Mouse (Mus musculus) stomach, embryonic 16.5 days (tissue): ENCODE data around the gene Cyp3a59. TPM values are rescaled to one million over a fixed set of nuclear protein-coding genes. Genes with fewer than 3 reads are reported as not detected.
"Not testable (repeated sequence)": the region's sequence is repeated elsewhere in the genome, so short reads cannot be mapped to it uniquely, and the experiment has no call there.

Experiments used
- ATAC-seq: fragments of 200-750 bp; cut with Nextera tagmentation; 2 replicates; pipeline ENCODE4 v1.8.0; 2017; ENCODE audit warnings: moderate number of reproducible peaks, moderate TSS enrichment; ENCODE audit not compliant: insufficient read depth, low FRiP score
- H3K27ac ChIP-seq: fragments of 300-500 bp; sonication (generic); 2 replicates; pipeline ENCODE4 v1.5.1; 2014; ENCODE audit warnings: low read length
- H3K27me3 ChIP-seq: fragments of 300-500 bp; sonication (generic); 2 replicates; pipeline ENCODE4 v1.6.1; 2014; ENCODE audit warnings: low read length, control low read depth, mixed read lengths; ENCODE audit not compliant: control insufficient read depth, insufficient read depth
- H3K36me3 ChIP-seq: fragments of 300-500 bp; sonication (generic); 2 replicates; pipeline ENCODE4 v1.6.1; 2014; ENCODE audit warnings: low read length; ENCODE audit not compliant: control insufficient read depth, insufficient read depth
- H3K4me1 ChIP-seq: fragments of 300-500 bp; sonication (generic); 2 replicates; pipeline ENCODE4 v1.6.1; 2014; ENCODE audit warnings: low read length, control low read depth, mixed read lengths; ENCODE audit not compliant: control insufficient read depth, insufficient read depth
- H3K4me2 ChIP-seq: fragments of 300-500 bp; sonication (generic); 2 replicates; pipeline ENCODE4 v1.6.1; 2014; ENCODE audit warnings: low read depth, low read length, mixed read lengths
- H3K4me3 ChIP-seq: fragments of 300-500 bp; sonication (generic); replicated peaks from 2 replicates; pipeline ENCODE4 v1.5.1; 2014; ENCODE audit warnings: mild to moderate bottlenecking, low read length
- H3K9ac ChIP-seq: fragments of 300-500 bp; sonication (generic); 2 replicates; pipeline ENCODE4 v1.6.1; 2014; ENCODE audit warnings: low read length
- H3K9me3 ChIP-seq: fragments of 300-500 bp; sonication (generic); replicated peaks from 2 replicates; pipeline ENCODE4 v1.6.1; 2016; ENCODE audit warnings: low read length, control low read depth; ENCODE audit not compliant: control insufficient read depth
- WGBS: fragments of 180-500 bp; shearing (Covaris S2); extraction: QIAGEN DNeasy Blood & Tissue Kit; methylation state at CpG from one replicate; pipeline ENCODE4 v1.1.7; 2014; 5-methylcytosine and 5-hydroxymethylcytosine counted together
- polyA plus RNA-seq: library from polyadenylated mRNA; unstranded; fragments of >200 nt; fragmentation: Nextera tagmentation; extraction: Ambion mirVana; gene quantifications from 2 replicates; pipeline ENCODE4 v1.2.1, GENCODE M21; 2015

The Cyp3a59 gene
- not detected in 2 replicates for polyA plus RNA-seq

DNA sequence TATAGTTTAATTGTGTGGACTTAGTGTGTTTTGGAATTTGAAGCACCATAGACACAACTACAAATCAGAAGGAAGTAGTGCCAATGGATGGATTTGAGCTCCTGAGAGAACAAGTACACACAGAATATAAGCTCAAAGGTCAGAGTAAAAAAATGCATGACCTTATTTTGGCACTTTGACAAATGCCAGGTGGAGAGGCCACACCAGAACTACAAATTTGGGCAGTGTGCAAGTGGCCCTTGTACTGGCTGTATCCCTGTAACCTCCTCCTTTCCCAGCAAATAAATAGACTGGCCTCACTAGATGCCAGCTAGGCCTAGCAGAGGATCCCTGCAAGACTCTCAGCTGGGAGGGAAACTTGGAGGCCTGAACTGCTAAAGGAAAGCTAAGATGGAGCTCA, at the start of gene Cyp3a59:
TSS of gene Cyp3a59 (plus strand) at position 313 of the 400 bp plus-strand sequence.
- not testable (repeated sequence) for H3K9me3 ChIP-seq, H3K36me3 ChIP-seq, H3K27ac ChIP-seq, H3K4me1 ChIP-seq, ATAC-seq, H3K4me2 ChIP-seq, H3K4me3 ChIP-seq, H3K9ac ChIP-seq, H3K27me3 ChIP-seq

DNA sequence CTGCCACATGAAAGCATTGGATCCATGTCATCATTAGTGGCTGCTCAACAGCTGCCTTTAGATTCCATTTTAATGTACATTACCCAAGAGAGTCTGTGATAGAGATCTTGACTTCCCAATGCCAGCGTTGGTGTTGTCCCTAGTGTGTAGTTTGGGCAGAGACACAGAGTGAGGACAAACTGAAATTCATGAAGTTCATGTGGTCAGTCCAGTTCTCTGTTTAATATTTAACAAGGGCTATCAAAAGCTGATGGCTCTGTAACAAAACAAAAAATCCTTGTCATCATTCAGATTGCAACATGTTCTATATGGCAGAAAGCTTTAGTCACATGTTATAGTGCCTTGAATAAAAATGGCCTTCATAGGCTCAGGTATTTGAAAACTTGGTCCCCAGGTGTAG, 9.0 kb upstream of the Cyp3a59 start:
- Histone ChIP-seq H3K4me1 (no peaks in the 10 kb centered on the region), H3K9ac (no peak overlapping the region), H3K27me3 (no peaks in the 10 kb centered on the region), H3K27ac (no peak overlapping the region), H3K9me3 (no peaks in the 10 kb centered on the region), H3K4me2 (no peak overlapping the region), H3K4me3 (no peak overlapping the region), H3K36me3 (no peaks in the 10 kb centered on the region)
- whole genome bisulfite sequencing = 64% methylated on average over 1 of the region's 1 CpGs
- no peak for ATAC-seq

DNA sequence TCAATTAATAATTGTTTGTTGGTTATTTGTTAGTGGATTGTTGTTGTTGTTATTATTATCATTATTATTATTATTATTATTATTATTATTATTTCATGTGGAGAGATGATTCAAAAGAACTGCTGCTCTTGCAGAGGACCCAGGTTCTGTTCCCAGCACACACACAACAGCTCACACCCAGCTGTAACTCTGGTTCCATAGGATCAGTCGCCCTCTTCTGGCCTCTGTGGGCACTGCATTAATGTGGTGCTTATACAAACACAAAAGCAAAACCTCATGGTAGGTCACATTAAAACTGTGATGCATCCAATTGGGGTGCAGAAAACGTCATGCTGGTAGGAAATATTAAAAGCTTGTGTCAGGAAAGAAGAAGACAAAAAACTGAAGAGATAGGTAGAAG, 68.8 kb downstream of the Cyp3a59 start:
- WGBS = 38% methylated on average over 2 of the region's 2 CpGs
- no peak overlapping the region for H3K27ac ChIP-seq
- no peaks in the 10 kb centered on the region for H3K4me1 ChIP-seq
- ATAC-seq = no peak
- no peaks in the 10 kb centered on the region for H3K27me3 ChIP-seq
- no peaks in the 10 kb centered on the region for H3K36me3 ChIP-seq
- no peak overlapping the region for H3K4me2 ChIP-seq
- no peak overlapping the region for H3K4me3 ChIP-seq
- H3K9ac ChIP-seq = no peak overlapping the region
- no peaks in the 10 kb centered on the region for H3K9me3 ChIP-seq

DNA sequence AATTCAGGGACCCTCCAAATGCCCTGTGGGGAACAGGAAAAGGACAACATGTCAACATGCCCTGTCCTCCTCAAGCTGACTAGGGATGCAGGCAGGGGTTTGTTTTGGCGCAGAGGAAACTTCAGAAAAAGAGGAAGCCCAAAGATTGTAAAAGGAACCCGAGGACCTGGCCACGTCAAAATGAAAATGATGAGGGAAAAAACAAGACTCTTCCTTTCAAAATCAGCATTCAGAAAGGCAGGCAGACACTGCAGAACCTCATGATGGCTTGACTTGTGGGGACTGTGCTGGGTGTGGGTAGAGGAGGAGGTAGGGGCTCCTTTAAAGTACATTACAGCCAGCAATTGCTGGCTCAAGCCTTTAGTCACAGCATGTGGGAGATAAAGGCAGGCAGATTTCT, 71.4 kb downstream of the Cyp3a59 start:
- Histone ChIP-seq H3K9ac (no peak overlapping the region), H3K36me3 (no peaks in the 10 kb centered on the region), H3K4me2 (no peak overlapping the region), H3K4me3 (no peak overlapping the region), H3K27me3 (no peaks in the 10 kb centered on the region), H3K9me3 (no peaks in the 10 kb centered on the region), H3K27ac (no peak overlapping the region), H3K4me1 (no peaks in the 10 kb centered on the region)
- WGBS = 75% methylated on average over 3 of the region's 3 CpGs
- ATAC-seq = no peak

DNA sequence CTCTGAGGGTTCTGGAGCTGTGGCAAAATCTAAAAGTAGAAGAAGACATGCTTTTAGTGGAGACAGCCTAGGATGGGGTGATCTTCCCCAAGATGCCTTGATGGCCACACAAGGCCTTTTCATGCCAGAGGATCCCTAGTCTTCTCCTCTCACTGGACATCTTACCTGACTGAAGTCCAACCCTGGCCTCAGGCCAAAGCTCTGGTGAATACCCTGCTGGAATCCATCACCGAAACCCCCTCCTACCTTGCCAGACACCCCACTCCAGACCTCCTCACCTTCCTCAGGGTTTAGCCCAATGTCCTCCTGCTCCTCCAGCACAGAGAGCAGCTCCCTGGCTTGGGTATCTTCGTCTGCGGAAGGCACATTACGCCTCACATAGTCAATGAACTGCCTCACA, 79.3 kb downstream of the Cyp3a59 start:
- WGBS = 87% methylated on average over 4 of the region's 4 CpGs
- not testable (repeated sequence) for H3K9ac ChIP-seq, H3K9me3 ChIP-seq, H3K36me3 ChIP-seq, H3K4me1 ChIP-seq, H3K27ac ChIP-seq, H3K27me3 ChIP-seq, ATAC-seq, H3K4me3 ChIP-seq, H3K4me2 ChIP-seq

DNA sequence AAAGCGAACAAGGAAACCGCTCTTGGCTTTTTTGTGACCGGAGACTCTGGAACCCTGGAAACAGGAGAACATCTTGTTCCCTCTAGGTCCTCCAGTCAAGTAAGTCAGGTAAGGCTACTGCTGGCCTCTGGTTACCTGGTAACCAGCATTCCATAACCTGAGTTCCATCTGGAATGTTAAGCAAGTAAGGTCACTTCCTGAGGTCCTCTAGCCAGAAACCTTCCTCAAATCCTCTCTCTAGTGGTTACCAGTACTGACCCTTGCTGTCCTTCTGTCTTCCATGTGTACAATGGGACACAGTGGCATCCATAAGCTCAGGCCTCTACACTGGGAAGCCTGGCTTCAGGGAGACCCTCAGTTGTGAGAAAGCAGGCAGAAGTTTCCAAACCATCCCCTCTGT, 81.4 kb downstream of the Cyp3a59 start, which contains the start of gene Gm5565:
TSS of gene Gm5565 (minus strand) at position 101 of the 400 bp plus-strand sequence.
- not testable (repeated sequence) for H3K4me3 ChIP-seq, H3K36me3 ChIP-seq, H3K9ac ChIP-seq, H3K4me1 ChIP-seq, H3K9me3 ChIP-seq, H3K4me2 ChIP-seq, ATAC-seq, H3K27me3 ChIP-seq, H3K27ac ChIP-seq
- 93% methylated on average over 3 of the region's 3 CpGs for WGBS

Other genes starting within 250 kb of the Cyp3a59 start
- gene Cyp3a11, start 199.3 kb upstream of the Cyp3a59 start, polyA plus RNA-seq = 1.2 and 1.6 TPM in 2 replicates
- gene Cyp3a25, start 69.6 kb upstream of the Cyp3a59 start, polyA plus RNA-seq = 0.13 TPM in 1 of 2 replicates, not detected in the other
- not detected in 2 replicates for gene Gm5565, start 81.3 kb downstream of the Cyp3a59 start, polyA plus RNA-seq
- not detected in 2 replicates for gene Gm6309, start 91.5 kb downstream of the Cyp3a59 start, polyA plus RNA-seq
- gene 1700001J03Rik, start 106.0 kb downstream of the Cyp3a59 start, polyA plus RNA-seq = not detected in 2 replicates
- gene Rnf6, start 142.3 kb downstream of the Cyp3a59 start, polyA plus RNA-seq = 58.1 and 64.6 TPM in 2 replicates
- 11.5 and 13.0 TPM in 2 replicates for gene Cdk8, start 152.0 kb downstream of the Cyp3a59 start, polyA plus RNA-seq